Mouse (Mus musculus): ENCODE data around the gene Gm42688.

- TF ChIP-seq CTCF (IDR thresholded peaks at IDR 0.05; ENCODE audit: low read depth) (no peak), EP300 (optimal IDR thresholded peaks at IDR 0.05) (no peak)
These were observed 16.9 kb upstream of the Gm42688 start for GRCm38 (mm10) chr6:83084477-83084876.

Data from stomach, postnatal 0 days (tissue).